Mouse (Mus musculus): ENCODE results near the gene Mrnip. TPM values are rescaled to one million over a fixed set of nuclear protein-coding genes. Genes with fewer than 3 reads are reported as not detected.

Gene Mrnip
- polyA plus RNA-seq, 1 experiment from 2014 or later, result 7.0 TPM

GRCm38 (mm10) chr11:50229252-50229910, 55.1 kb downstream of the Mrnip start:
- Histone ChIP-seq H3K27me3 (replicated peaks; ENCODE audit: control insufficient read depth, insufficient read depth, low read length) (no peaks in the 10 kb centered on the region), H3K4me1 (replicated peaks; ENCODE audit: control insufficient read depth, insufficient read depth, low read length) (peaks cover 10% of the 10 kb centered on the region; the same call in 1 of the 2 replicates), H3K9me3 (ENCODE audit: control insufficient read depth) (no peaks in the 10 kb centered on the region), H3K27ac (ENCODE audit: low read depth, low read length) (no peak overlapping the region), H3K36me3 (ENCODE audit: control insufficient read depth, insufficient read depth) (peaks cover 32% of the 10 kb centered on the region), H3K4me2 (replicated peaks; ENCODE audit: low read depth) (no peak overlapping the region), H3K4me3 (ENCODE audit: low read depth, low read length) (no peak overlapping the region), H3K9ac (ENCODE audit: low read depth, low read length) (no peak overlapping the region)
- 63% methylated on average over 7 of the region's 7 CpGs for WGBS
- no peak for ATAC-seq
- TF ChIP-seq CTCF (IDR thresholded peaks at IDR 0.05; ENCODE audit: low read depth), result no peak

GRCm38 (mm10) chr11:50230481-50231304, 56.4 kb downstream of the Mrnip start:
- Histone ChIP-seq H3K36me3 (ENCODE audit: control insufficient read depth, insufficient read depth) (peaks cover 44% of the 10 kb centered on the region), H3K4me2 (replicated peaks; ENCODE audit: low read depth) (peak overlapping the region; percentile 63), H3K27me3 (replicated peaks; ENCODE audit: control insufficient read depth, insufficient read depth, low read length) (no peaks in the 10 kb centered on the region), H3K4me1 (replicated peaks; ENCODE audit: control insufficient read depth, insufficient read depth, low read length) (peaks cover 10% of the 10 kb centered on the region; the same call in 1 of the 2 replicates), H3K9me3 (ENCODE audit: control insufficient read depth) (no peaks in the 10 kb centered on the region), H3K27ac (ENCODE audit: low read depth, low read length) (peak overlapping the region; percentile 57; the same call in 1 of the 2 replicates), H3K9ac (ENCODE audit: low read depth, low read length) (no peak overlapping the region), H3K4me3 (ENCODE audit: low read depth, low read length) (peak overlapping the region; percentile 32)
- WGBS, result 41% methylated on average over 45 of the region's 45 CpGs
- no peak for TF ChIP-seq CTCF (IDR thresholded peaks at IDR 0.05; ENCODE audit: low read depth)
- peak; percentile 37 for ATAC-seq

GRCm38 (mm10) chr11:50231411-50231810, 57.2 kb downstream of the Mrnip start:
- peak; percentile 23; the same call in 1 of the 2 replicates for ATAC-seq
- H3K4me1 ChIP-seq (replicated peaks; ENCODE audit: control insufficient read depth, insufficient read depth, low read length), result peaks cover 5% of the 10 kb centered on the region; the same call in 1 of the 2 replicates

GRCm38 (mm10) chr11:50233022-50233421, 58.8 kb downstream of the Mrnip start:
- Histone ChIP-seq H3K36me3 (ENCODE audit: control insufficient read depth, insufficient read depth) (peaks cover 44% of the 10 kb centered on the region), H3K4me3 (ENCODE audit: low read depth, low read length) (no peak overlapping the region), H3K27me3 (replicated peaks; ENCODE audit: control insufficient read depth, insufficient read depth, low read length) (no peaks in the 10 kb centered on the region), H3K9me3 (ENCODE audit: control insufficient read depth) (no peaks in the 10 kb centered on the region), H3K27ac (ENCODE audit: low read depth, low read length) (no peak overlapping the region), H3K4me2 (replicated peaks; ENCODE audit: low read depth) (no peak overlapping the region), H3K4me1 (replicated peaks; ENCODE audit: control insufficient read depth, insufficient read depth, low read length) (no peaks in the 10 kb centered on the region), H3K9ac (ENCODE audit: low read depth, low read length) (no peak overlapping the region)
- 93% methylated on average over 13 of the region's 13 CpGs for WGBS
- ATAC-seq, result no peak
- no peak for TF ChIP-seq CTCF (IDR thresholded peaks at IDR 0.05; ENCODE audit: low read depth)

More at GRCm38 (mm10) chr11:50231411-50231810, 57.2 kb downstream of the Mrnip start:
- 22% methylated on average over 8 of the region's 8 CpGs for WGBS
- Histone ChIP-seq H3K9ac (ENCODE audit: low read depth, low read length) (no peak overlapping the region), H3K4me2 (replicated peaks; ENCODE audit: low read depth) (peak overlapping the region; percentile 63), H3K27ac (ENCODE audit: low read depth, low read length) (0 out of 2 replicates have a peak overlapping the region, but pooled peaks have one; percentile 57), H3K9me3 (ENCODE audit: control insufficient read depth) (no peaks in the 10 kb centered on the region), H3K27me3 (replicated peaks; ENCODE audit: control insufficient read depth, insufficient read depth, low read length) (no peaks in the 10 kb centered on the region), H3K36me3 (ENCODE audit: control insufficient read depth, insufficient read depth) (peaks cover 44% of the 10 kb centered on the region), H3K4me3 (ENCODE audit: low read depth, low read length) (peak overlapping the region; percentile 32; the same call in 1 of the 2 replicates)
- peak; percentile 75 for TF ChIP-seq CTCF (IDR thresholded peaks at IDR 0.05; ENCODE audit: low read depth)

- H3K9me3 ChIP-seq (ENCODE audit: control insufficient read depth), result no peaks in the 10 kb centered on the region
- WGBS, result 84% methylated on average over 11 of the region's 11 CpGs
- no peak overlapping the region for H3K27ac ChIP-seq (ENCODE audit: low read depth, low read length)
- ATAC-seq, result no peak
- H3K4me1 ChIP-seq (replicated peaks; ENCODE audit: control insufficient read depth, insufficient read depth, low read length), result no peaks in the 10 kb centered on the region
- peak; percentile 59 for TF ChIP-seq CTCF (IDR thresholded peaks at IDR 0.05; ENCODE audit: low read depth)
- H3K27me3 ChIP-seq (replicated peaks; ENCODE audit: control insufficient read depth, insufficient read depth, low read length), result no peaks in the 10 kb centered on the region
- no peak overlapping the region for H3K4me3 ChIP-seq (ENCODE audit: low read depth, low read length)
- H3K36me3 ChIP-seq (ENCODE audit: control insufficient read depth, insufficient read depth), result peaks cover 44% of the 10 kb centered on the region
- no peak overlapping the region for H3K4me2 ChIP-seq (replicated peaks; ENCODE audit: low read depth)
- H3K9ac ChIP-seq (ENCODE audit: low read depth, low read length), result no peak overlapping the region
Observed at GRCm38 (mm10) chr11:50233993-50234392, 59.7 kb downstream of the Mrnip start.

- Histone ChIP-seq H3K27me3 (replicated peaks; ENCODE audit: control insufficient read depth, insufficient read depth, low read length) (no peaks in the 10 kb centered on the region), H3K36me3 (ENCODE audit: control insufficient read depth, insufficient read depth) (peaks cover 44% of the 10 kb centered on the region), H3K4me2 (replicated peaks; ENCODE audit: low read depth) (no peak overlapping the region), H3K9ac (ENCODE audit: low read depth, low read length) (no peak overlapping the region), H3K27ac (ENCODE audit: low read depth, low read length) (no peak overlapping the region), H3K4me3 (ENCODE audit: low read depth, low read length) (no peak overlapping the region), H3K9me3 (ENCODE audit: control insufficient read depth) (no peaks in the 10 kb centered on the region), H3K4me1 (replicated peaks; ENCODE audit: control insufficient read depth, insufficient read depth, low read length) (no peaks in the 10 kb centered on the region)
- ATAC-seq, result no peak
- TF ChIP-seq CTCF (IDR thresholded peaks at IDR 0.05; ENCODE audit: low read depth), result no peak
- 97% methylated on average over 25 of the region's 25 CpGs for WGBS
Observed at GRCm38 (mm10) chr11:50234606-50235005, 60.4 kb downstream of the Mrnip start.
